Mouse (Mus musculus): Measurements from ENCODE around the gene Cfhr1. TPM values are rescaled to one million over a fixed set of nuclear protein-coding genes. Genes with fewer than 3 reads are reported as not detected.

Gene Cfhr1
- polyA plus RNA-seq (2016; fragmentation: Nextera tagmentation; extraction: Ambion mirVana), result not detected in 2 replicates

DNA sequence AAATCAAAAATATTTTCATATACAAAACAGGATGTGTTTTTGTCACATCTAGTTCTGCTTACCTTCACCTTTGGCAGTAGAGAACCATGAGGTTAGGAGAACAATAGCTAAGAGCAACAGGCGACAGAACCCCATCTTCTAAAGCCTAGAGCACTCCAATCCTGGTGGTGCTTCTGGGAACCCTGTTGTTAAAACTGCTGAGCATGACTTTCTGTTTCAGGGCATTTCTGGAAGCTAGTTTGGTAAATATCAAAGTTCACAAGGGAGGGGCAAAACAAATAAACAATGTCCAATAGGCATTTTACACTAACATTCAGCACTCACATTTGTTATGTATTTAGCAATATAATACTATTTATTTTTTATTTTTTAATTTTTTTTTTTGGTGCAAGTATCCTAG lies at the start of gene Cfhr1:
TSS of gene Cfhr1 (minus strand) at position 249 of the 400 bp plus-strand sequence.
- H3K4me2 ChIP-seq (replicated peaks), result no peak within 1 kb of the TSS
- H3K36me3 ChIP-seq, result no peaks in the 10 kb centered on the region
- H3K27ac ChIP-seq, result no peak within 1 kb of the TSS
- H3K4me1 ChIP-seq, result no peaks in the 10 kb centered on the region
- ATAC-seq (ENCODE audit: insufficient number of reproducible peaks, insufficient read depth, low FRiP score, low TSS enrichment), result no peak
- WGBS, result 44% methylated on average over 1 of the region's 1 CpGs
- H3K9ac ChIP-seq, result no peak within 1 kb of the TSS
- no peak within 1 kb of the TSS for H3K4me3 ChIP-seq
- H3K27me3 ChIP-seq, result no peaks in the 10 kb centered on the region
- H3K9me3 ChIP-seq, result no peaks in the 10 kb centered on the region

DNA sequence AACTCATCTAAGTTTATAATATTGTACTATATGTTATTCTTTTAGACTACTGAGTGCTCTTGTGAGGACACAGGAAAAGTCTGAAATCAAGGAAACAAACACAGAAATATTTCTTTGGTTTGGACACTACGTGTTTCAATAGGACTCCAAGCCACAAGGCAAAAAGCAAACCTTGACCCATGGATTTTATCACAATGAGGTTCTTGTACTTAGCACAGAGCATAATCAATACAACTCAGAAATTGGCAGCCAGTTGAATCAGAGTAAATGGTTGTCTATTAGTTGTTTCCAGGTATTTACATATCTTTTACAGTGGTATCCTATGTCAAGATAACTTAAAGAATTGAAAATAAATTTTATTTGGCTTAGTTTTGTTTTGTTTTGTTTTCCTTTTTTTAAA lies 8.8 kb downstream of the Cfhr1 start:
- H3K9me3 ChIP-seq, result no peaks in the 10 kb centered on the region
- no peaks in the 10 kb centered on the region for H3K4me1 ChIP-seq
- 66% methylated on average over 1 of the region's 1 CpGs for WGBS
- no peak overlapping the region for H3K27ac ChIP-seq
- no peak overlapping the region for H3K9ac ChIP-seq
- H3K4me2 ChIP-seq (replicated peaks), result no peak overlapping the region
- H3K36me3 ChIP-seq, result no peaks in the 10 kb centered on the region
- no peaks in the 10 kb centered on the region for H3K27me3 ChIP-seq
- ATAC-seq (ENCODE audit: insufficient number of reproducible peaks, insufficient read depth, low FRiP score, low TSS enrichment), result no peak
- H3K4me3 ChIP-seq, result no peak overlapping the region

DNA sequence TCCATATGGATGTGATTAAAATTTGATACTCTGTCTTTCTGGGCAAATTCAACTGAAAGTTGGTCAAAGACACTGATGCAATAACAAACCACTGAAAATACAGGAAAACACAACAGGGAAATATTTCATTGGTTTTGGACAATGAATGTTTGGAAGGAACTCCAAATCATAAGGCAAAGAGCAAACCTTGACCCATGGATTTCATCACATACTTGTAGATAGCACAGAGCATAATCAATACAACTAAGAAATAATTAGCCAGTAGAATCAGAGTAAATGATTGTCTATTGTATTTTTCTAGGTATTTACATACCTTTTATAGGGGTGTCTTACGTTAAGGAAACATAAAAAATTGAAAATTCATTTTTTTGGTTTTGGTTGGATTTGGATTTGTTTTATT lies 11.5 kb downstream of the Cfhr1 start:
- Histone ChIP-seq H3K27ac (no peak overlapping the region), H3K4me3 (no peak overlapping the region), H3K4me2 (replicated peaks) (no peak overlapping the region), H3K9ac (no peak overlapping the region), H3K27me3 (no peaks in the 10 kb centered on the region), H3K9me3 (no peaks in the 10 kb centered on the region), H3K36me3 (no peaks in the 10 kb centered on the region), H3K4me1 (no peaks in the 10 kb centered on the region)
- no peak for ATAC-seq (ENCODE audit: insufficient number of reproducible peaks, insufficient read depth, low FRiP score, low TSS enrichment)
- 75% methylated on average over 1 of the region's 1 CpGs for WGBS

DNA sequence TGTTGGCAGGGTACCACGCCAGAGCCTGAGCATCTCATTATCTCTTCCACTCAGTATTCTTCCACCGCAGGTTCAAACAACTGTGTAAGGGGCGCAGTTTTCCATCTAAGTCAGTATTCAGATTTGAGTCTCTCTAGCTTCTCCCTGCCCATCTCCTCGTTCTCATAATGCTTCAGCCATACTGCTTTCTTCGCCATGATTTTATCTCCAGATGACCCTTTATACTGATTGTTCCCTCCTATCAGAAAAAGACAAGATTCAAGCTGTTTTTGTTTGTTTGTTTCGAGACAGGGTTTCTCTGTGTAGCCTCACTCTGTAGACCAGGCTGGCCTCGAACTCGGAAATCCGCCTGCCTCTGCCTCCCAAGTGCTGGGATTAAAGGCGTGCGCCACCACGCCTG lies 45.5 kb downstream of the Cfhr1 start:
- Histone ChIP-seq H3K9me3 (no peaks in the 10 kb centered on the region), H3K4me2 (replicated peaks) (no peak overlapping the region), H3K27ac (no peak overlapping the region), H3K4me3 (no peak overlapping the region), H3K4me1 (no peaks in the 10 kb centered on the region), H3K9ac (no peak overlapping the region), H3K36me3 (no peaks in the 10 kb centered on the region), H3K27me3 (no peaks in the 10 kb centered on the region)
- WGBS, result 90% methylated on average over 12 of the region's 12 CpGs
- ATAC-seq (ENCODE audit: insufficient number of reproducible peaks, insufficient read depth, low FRiP score, low TSS enrichment), result no peak

DNA sequence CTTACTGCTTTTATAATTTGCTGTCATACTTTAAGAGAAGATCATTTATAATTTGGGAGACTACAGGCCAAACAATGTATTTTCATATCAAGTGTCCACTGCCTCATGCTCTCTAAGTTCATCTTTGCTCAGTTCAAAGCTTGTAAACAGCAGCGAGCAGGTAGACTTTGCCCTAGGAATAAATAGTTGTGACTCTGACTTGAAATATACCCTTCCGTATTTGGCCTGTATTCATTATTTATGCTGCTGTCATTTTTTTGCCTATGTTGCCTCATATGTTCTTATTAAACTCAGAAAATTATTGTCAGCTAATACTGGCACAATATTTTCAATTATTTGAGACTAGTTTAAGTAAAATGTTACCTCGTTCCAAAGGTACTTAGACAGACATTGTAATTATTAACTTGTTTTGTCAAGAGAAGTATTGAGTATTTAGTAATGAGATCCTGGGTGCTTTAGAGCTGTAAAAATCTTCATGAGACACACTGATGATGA lies 58.8 kb downstream of the Cfhr1 start, which contains the start of gene F13b:
TSS of gene F13b (plus strand) at position 445 of the 495 bp plus-strand sequence.
- Histone ChIP-seq H3K4me1 (no peaks in the 10 kb centered on the region), H3K27ac (no peak within 1 kb of the TSS), H3K27me3 (no peaks in the 10 kb centered on the region), H3K9me3 (no peaks in the 10 kb centered on the region), H3K36me3 (no peaks in the 10 kb centered on the region), H3K4me2 (replicated peaks) (no peak within 1 kb of the TSS), H3K4me3 (no peak within 1 kb of the TSS), H3K9ac (no peak within 1 kb of the TSS)
- 84% methylated on average over 3 of the region's 3 CpGs for WGBS
- ATAC-seq (ENCODE audit: insufficient number of reproducible peaks, insufficient read depth, low FRiP score, low TSS enrichment), result no peak

DNA sequence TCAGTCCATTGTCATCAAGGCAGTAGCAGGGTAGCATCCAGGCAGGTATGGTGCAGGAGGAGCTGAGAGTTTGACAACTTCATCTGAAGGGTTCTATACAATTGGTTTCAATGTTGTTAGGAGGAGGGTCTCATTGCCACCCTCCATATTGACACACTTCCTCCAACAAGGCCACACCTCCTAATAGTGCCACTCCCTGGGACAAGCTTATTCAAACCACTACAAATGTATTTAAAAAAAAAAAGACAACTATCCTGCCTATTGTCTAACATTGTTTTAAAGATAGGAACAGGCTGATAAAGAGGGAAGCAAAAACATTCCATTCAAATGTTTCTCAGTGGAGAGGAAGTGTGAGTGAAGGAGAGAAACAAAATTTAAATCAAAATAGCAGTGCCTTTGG lies 60.3 kb downstream of the Cfhr1 start:
- Histone ChIP-seq H3K4me1 (no peaks in the 10 kb centered on the region), H3K9me3 (no peaks in the 10 kb centered on the region), H3K27ac (no peak overlapping the region), H3K27me3 (no peaks in the 10 kb centered on the region), H3K36me3 (peaks cover 3% of the 10 kb centered on the region; the same call in 1 of the 2 replicates), H3K9ac (no peak overlapping the region), H3K4me2 (replicated peaks) (no peak overlapping the region), H3K4me3 (no peak overlapping the region)
- no peak for ATAC-seq (ENCODE audit: insufficient number of reproducible peaks, insufficient read depth, low FRiP score, low TSS enrichment)

Other genes starting within 250 kb of the Cfhr1 start
- 0.39 and 0.58 TPM in 2 replicates for gene Crb1, start 183.2 kb downstream of the Cfhr1 start, polyA plus RNA-seq (2016; fragmentation: Nextera tagmentation; extraction: Ambion mirVana)
- gene Zbtb41, start 138.0 kb downstream of the Cfhr1 start, polyA plus RNA-seq (2016; fragmentation: Nextera tagmentation; extraction: Ambion mirVana), result 12.9 and 13.3 TPM in 2 replicates
- 21.0 and 21.4 TPM in 2 replicates for gene Aspm, start 105.5 kb downstream of the Cfhr1 start, polyA plus RNA-seq (2016; fragmentation: Nextera tagmentation; extraction: Ambion mirVana)
- not detected in 2 replicates for gene F13b, start 58.6 kb downstream of the Cfhr1 start, polyA plus RNA-seq (2016; fragmentation: Nextera tagmentation; extraction: Ambion mirVana)
- gene Gm4788, start 221.0 kb upstream of the Cfhr1 start, polyA plus RNA-seq (2016; fragmentation: Nextera tagmentation; extraction: Ambion mirVana), result not detected in 2 replicates